8 mouse cellular contexts compared by ENCODE assay signal in the genomic region with DNA sequence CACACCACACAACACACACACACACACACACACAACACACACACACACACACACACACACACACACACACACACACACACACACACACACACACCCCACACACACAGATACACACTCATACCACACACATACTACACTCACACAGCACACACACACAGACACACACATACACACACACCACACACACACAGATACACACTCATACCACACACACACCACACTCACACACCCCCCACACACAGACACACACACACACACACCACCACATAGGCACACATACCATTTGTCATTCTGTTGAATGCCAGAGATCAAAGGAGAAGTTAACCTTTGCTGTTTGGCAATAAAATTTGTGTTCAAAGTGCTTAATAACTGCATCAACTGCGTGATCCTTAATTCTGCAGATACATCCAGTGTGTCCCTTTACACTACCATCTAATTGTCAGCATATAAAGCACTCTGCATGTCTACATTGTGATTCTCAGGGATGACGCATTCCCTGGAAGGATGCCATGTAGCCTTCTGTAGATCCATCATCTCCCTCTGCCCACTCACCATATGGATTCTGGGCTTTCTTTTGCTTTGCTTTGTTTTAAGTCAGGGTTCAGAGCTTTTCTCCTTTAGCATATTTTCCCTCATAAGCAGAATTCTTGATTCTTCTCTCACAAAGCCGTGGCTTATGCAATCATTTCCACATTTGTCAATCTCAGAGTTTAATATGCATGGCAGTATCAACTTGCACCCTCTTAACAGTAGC.
A peak's percentile ranks its signal among the peaks of the same experiment; 100 is the strongest.
DNase-seq lines count a peak whose midpoint lies in the region; ATAC-seq and TF ChIP-seq lines count a peak whose summit lies in the region.

No protein-coding gene starts in this region.

- no peak for TF ChIP-seq EP300 in liver, postnatal 0 days (IDR thresholded peaks at IDR 0.05; ENCODE audit: low read depth)

- no peak overlapping the region for H3K9ac ChIP-seq in forebrain, embryonic 15.5 days (replicated peaks)
- H3K9ac ChIP-seq in forebrain, embryonic 12.5 days = no peak overlapping the region
- no peak overlapping the region for H3K9ac ChIP-seq in midbrain, embryonic 11.5 days (ENCODE audit: low read length)
- H3K9ac ChIP-seq in midbrain, embryonic 15.5 days = no peak overlapping the region
- no peak overlapping the region for H3K9ac ChIP-seq in stomach, embryonic 16.5 days (ENCODE audit: low read length)
- H3K9ac ChIP-seq in liver, postnatal 0 days (replicated peaks) = no peak overlapping the region

- no peak overlapping the region for H3K4me2 ChIP-seq in forebrain, embryonic 15.5 days (replicated peaks)
- H3K4me2 ChIP-seq in forebrain, embryonic 12.5 days = no peak overlapping the region
- no peak overlapping the region for H3K4me2 ChIP-seq in midbrain, embryonic 11.5 days
- H3K4me2 ChIP-seq in midbrain, embryonic 15.5 days = no peak overlapping the region
- peak overlapping the region; percentile 32 for H3K4me2 ChIP-seq in stomach, embryonic 16.5 days (ENCODE audit: low read depth, low read length)
- H3K4me2 ChIP-seq in liver, postnatal 0 days (ENCODE audit: low read depth, low read length) = no peak overlapping the region

- no peak for TF ChIP-seq CTCF in liver, postnatal 0 days (IDR thresholded peaks at IDR 0.05; ENCODE audit: low read depth)

- no peaks in the 10 kb centered on the region for H3K27me3 ChIP-seq in forebrain, embryonic 15.5 days
- no peaks in the 10 kb centered on the region for H3K27me3 ChIP-seq in forebrain, embryonic 12.5 days
- H3K27me3 ChIP-seq in midbrain, embryonic 11.5 days (ENCODE audit: control insufficient read depth, insufficient read depth, low read length) = no peaks in the 10 kb centered on the region
- H3K27me3 ChIP-seq in midbrain, embryonic 15.5 days (replicated peaks) = no peaks in the 10 kb centered on the region
- H3K27me3 ChIP-seq in stomach, embryonic 16.5 days (ENCODE audit: control insufficient read depth, insufficient read depth, low read length) = no peaks in the 10 kb centered on the region
- H3K27me3 ChIP-seq in liver, postnatal 0 days (ENCODE audit: insufficient read depth, low read length) = no peaks in the 10 kb centered on the region

- no peaks in the 10 kb centered on the region for H3K9me3 ChIP-seq in forebrain, embryonic 15.5 days
- no peaks in the 10 kb centered on the region for H3K9me3 ChIP-seq in forebrain, embryonic 12.5 days
- no peaks in the 10 kb centered on the region for H3K9me3 ChIP-seq in midbrain, embryonic 11.5 days (ENCODE audit: control insufficient read depth, low read length)
- no peaks in the 10 kb centered on the region for H3K9me3 ChIP-seq in midbrain, embryonic 15.5 days
- H3K9me3 ChIP-seq in stomach, embryonic 16.5 days (replicated peaks; ENCODE audit: control insufficient read depth, low read length) = no peaks in the 10 kb centered on the region
- no peaks in the 10 kb centered on the region for H3K9me3 ChIP-seq in liver, postnatal 0 days (ENCODE audit: low read length)

- 38% methylated on average over 3 of the region's 3 CpGs for whole genome bisulfite sequencing in forebrain, embryonic 15.5 days
- WGBS in forebrain, embryonic 12.5 days = 84% methylated on average over 3 of the region's 3 CpGs
- WGBS in midbrain, embryonic 11.5 days = 90% methylated on average over 3 of the region's 3 CpGs
- 68% methylated on average over 3 of the region's 3 CpGs for WGBS in midbrain, embryonic 15.5 days
- 22% methylated on average over 3 of the region's 3 CpGs for WGBS in stomach, embryonic 16.5 days
- WGBS in liver, postnatal 0 days (ENCODE audit: insufficient replicate concordance) = 70% methylated on average over 3 of the region's 3 CpGs

- H3K36me3 ChIP-seq in forebrain, embryonic 15.5 days = no peaks in the 10 kb centered on the region
- H3K36me3 ChIP-seq in forebrain, embryonic 12.5 days (replicated peaks) = no peaks in the 10 kb centered on the region
- no peaks in the 10 kb centered on the region for H3K36me3 ChIP-seq in midbrain, embryonic 11.5 days (ENCODE audit: control insufficient read depth, insufficient read depth, low read length)
- no peaks in the 10 kb centered on the region for H3K36me3 ChIP-seq in midbrain, embryonic 15.5 days (replicated peaks)
- no peaks in the 10 kb centered on the region for H3K36me3 ChIP-seq in stomach, embryonic 16.5 days (ENCODE audit: control insufficient read depth, insufficient read depth, low read length)
- H3K36me3 ChIP-seq in liver, postnatal 0 days (replicated peaks; ENCODE audit: insufficient read depth, low read length) = no peaks in the 10 kb centered on the region

- H3K4me3 ChIP-seq in forebrain, embryonic 15.5 days = no peak overlapping the region
- H3K4me3 ChIP-seq in forebrain, embryonic 12.5 days (replicated peaks) = no peak overlapping the region
- H3K4me3 ChIP-seq in midbrain, embryonic 11.5 days (ENCODE audit: low read depth, low read length) = no peak overlapping the region
- no peak overlapping the region for H3K4me3 ChIP-seq in midbrain, embryonic 15.5 days
- no peak overlapping the region for H3K4me3 ChIP-seq in stomach, embryonic 16.5 days (replicated peaks; ENCODE audit: low read length)
- H3K4me3 ChIP-seq in liver, postnatal 0 days (ENCODE audit: low read depth, low read length) = no peak overlapping the region

- H3K4me1 ChIP-seq in forebrain, embryonic 15.5 days = peaks cover 13% of the 10 kb centered on the region
- no peaks in the 10 kb centered on the region for H3K4me1 ChIP-seq in forebrain, embryonic 12.5 days
- H3K4me1 ChIP-seq in midbrain, embryonic 11.5 days (ENCODE audit: control insufficient read depth, insufficient read depth, low read length) = no peaks in the 10 kb centered on the region
- no peaks in the 10 kb centered on the region for H3K4me1 ChIP-seq in midbrain, embryonic 15.5 days
- H3K4me1 ChIP-seq in stomach, embryonic 16.5 days (ENCODE audit: control insufficient read depth, insufficient read depth, low read length) = peaks cover 10% of the 10 kb centered on the region
- no peaks in the 10 kb centered on the region for H3K4me1 ChIP-seq in liver, postnatal 0 days (ENCODE audit: insufficient read depth)

- DNase-seq in midbrain, embryonic 11.5 days (ENCODE audit: low spot score, missing footprints) = peak; percentile 72
- DNase-seq in layer of hippocampus, postnatal 25 days (ENCODE audit: extremely low spot score in 1 of 2, low spot score in 1 of 2) = peak; percentile 24 to 47
- no peak for DNase-seq in liver, postnatal 0 days
- DNase-seq in thymus, postnatal 10 days (ENCODE audit: low spot score in 2 of 2) = no peak

- peak; percentile 86 for ATAC-seq in forebrain, embryonic 15.5 days (replicated peaks)
- no peak for ATAC-seq in forebrain, embryonic 12.5 days (ENCODE audit: low FRiP score)
- no peak for ATAC-seq in midbrain, embryonic 11.5 days (ENCODE audit: low FRiP score)
- ATAC-seq in midbrain, embryonic 15.5 days (replicated peaks) = no peak
- ATAC-seq in stomach, embryonic 16.5 days (ENCODE audit: insufficient read depth, low FRiP score) = peak; percentile 56; the same call in 1 of the 2 replicates
- no peak for ATAC-seq in liver, postnatal 0 days

- H3K27ac ChIP-seq in forebrain, embryonic 15.5 days (replicated peaks) = peak overlapping the region; percentile 27
- H3K27ac ChIP-seq in forebrain, embryonic 12.5 days = no peak overlapping the region
- no peak overlapping the region for H3K27ac ChIP-seq in midbrain, embryonic 11.5 days (ENCODE audit: low read depth, low read length)
- no peak overlapping the region for H3K27ac ChIP-seq in midbrain, embryonic 15.5 days
- H3K27ac ChIP-seq in stomach, embryonic 16.5 days (ENCODE audit: low read length) = 0 out of 2 replicates have a peak overlapping the region, but pooled peaks have one; percentile 0
- H3K27ac ChIP-seq in liver, postnatal 0 days (ENCODE audit: low read depth) = no peak overlapping the region

Comparison
In these comparisons a context has a peak if more than half of its experiments do, and no peak if none do; other contexts are left out.
1. ATAC-seq: peak in forebrain, embryonic 15.5 days (single experiment) and stomach, embryonic 16.5 days (single experiment); none in forebrain, embryonic 12.5 days (single experiment), midbrain, embryonic 11.5 days (single experiment), midbrain, embryonic 15.5 days (single experiment) and liver, postnatal 0 days (single experiment).
2. H3K27ac ChIP-seq: peak in forebrain, embryonic 15.5 days (single experiment) and stomach, embryonic 16.5 days (single experiment); none in forebrain, embryonic 12.5 days (single experiment), midbrain, embryonic 11.5 days (single experiment), midbrain, embryonic 15.5 days (single experiment) and liver, postnatal 0 days (single experiment).
3. DNase-seq: peak in midbrain, embryonic 11.5 days (single experiment) and layer of hippocampus, postnatal 25 days (2 of 2); none in liver, postnatal 0 days (single experiment) and thymus, postnatal 10 days (0 of 2).